Mouse (Mus musculus) kidney, adult 2 months (tissue): ENCODE data around the gene Ttc28. TPM values are rescaled to one million over a fixed set of nuclear protein-coding genes. Genes with fewer than 3 reads are reported as not detected.
A peak's percentile ranks its signal among the peaks of the same experiment; 100 is the strongest.

Source experiments
- DNase-seq: peaks from one replicate; pipeline ENCODE4 v3.0.0; 2021
- H3K27ac ChIP-seq: fragments of 200-500 bp; 2 replicates; pipeline ENCODE4 v1.5.1; 2012; ENCODE audit warnings: low read depth, low read length, control low read depth, inconsistent platforms; ENCODE audit not compliant: insufficient read depth
- H3K27me3 ChIP-seq: fragments of 200-500 bp; replicated peaks from 2 replicates; pipeline ENCODE4 v1.6.1; 2012; ENCODE audit warnings: mild to moderate bottlenecking, moderate library complexity, low read length, inconsistent platforms; ENCODE audit not compliant: control insufficient read depth, insufficient read depth
- H3K36me3 ChIP-seq: fragments of 200-500 bp; 2 replicates; pipeline ENCODE4 v1.6.1; 2012; ENCODE audit warnings: mild to moderate bottlenecking, moderate library complexity, low read length, inconsistent platforms; ENCODE audit not compliant: control insufficient read depth, insufficient read depth
- H3K4me1 ChIP-seq: fragments of 200-500 bp; 2 replicates; pipeline ENCODE4 v1.6.1; 2011; ENCODE audit warnings: low read length; ENCODE audit not compliant: control insufficient read depth, insufficient read depth
- H3K4me3 ChIP-seq: fragments of 200-500 bp; 2 replicates; pipeline ENCODE4 v1.5.1; 2011; ENCODE audit warnings: mild to moderate bottlenecking, low read depth, low read length, control low read depth; ENCODE audit not compliant: insufficient read depth
- CTCF ChIP-seq: fragments of 200-500 bp; conservative IDR thresholded peaks from 2 replicates; pipeline ENCODE4 v1.5.1; 2011; ENCODE audit warnings: low read depth, mild to moderate bottlenecking, control low read depth, low read length, moderate library complexity, mixed read lengths; ENCODE audit not compliant: insufficient read depth, insufficient read length
- POLR2A ChIP-seq: fragments of 200-500 bp; IDR thresholded peaks from one replicate; pipeline ENCODE4 v1.6.1; 2011; ENCODE audit warnings: low read depth, low read length, control low read depth
- WGBS: fragments of 180-500 bp; shearing (Covaris S2); methylation state at CpG from one replicate; pipeline ENCODE4 v1.1.7; 2018; 5-methylcytosine and 5-hydroxymethylcytosine counted together
- polyA plus RNA-seq: library from polyadenylated mRNA; depleted of rRNA; stranded (reverse); fragments of >200 nt; gene quantifications from 2 replicates; pipeline ENCODE4 v1.2.3, GENCODE M21; 2012

The Ttc28 gene
- polyA plus RNA-seq, 1 experiment = 6.6 TPM

DNA sequence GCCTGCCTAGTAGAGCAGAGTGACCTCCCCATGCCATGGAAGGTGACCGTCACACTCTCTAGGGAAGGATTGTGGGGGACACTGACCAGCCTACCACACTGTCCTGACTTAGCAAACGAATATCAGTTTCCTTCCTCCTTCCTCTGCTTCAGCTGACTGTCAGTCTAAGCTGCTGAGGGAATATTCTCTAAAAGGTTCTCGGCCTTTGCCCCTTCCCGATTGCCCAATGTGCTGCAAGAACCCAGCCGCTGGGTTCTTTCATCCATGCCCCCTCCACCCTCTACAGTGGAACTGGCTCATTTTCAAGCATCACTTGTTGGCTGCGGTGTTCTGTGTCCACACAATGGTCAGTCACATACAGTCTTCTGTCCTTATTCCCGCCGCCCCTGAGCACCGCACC is 312.4 kb downstream of the Ttc28 start:
- no peak for TF ChIP-seq CTCF
- no peak for TF ChIP-seq POLR2A
- Histone ChIP-seq H3K4me3 (no peak overlapping the region), H3K36me3 (no peaks in the 10 kb centered on the region), H3K27me3 (no peaks in the 10 kb centered on the region), H3K27ac (no peak overlapping the region), H3K4me1 (0 out of 2 replicates have a peak, but pooled peaks cover 3% of the 10 kb centered on the region)
- WGBS = 79% methylated on average over 9 of the region's 9 CpGs
- DNase-seq = peak; percentile 24

DNA sequence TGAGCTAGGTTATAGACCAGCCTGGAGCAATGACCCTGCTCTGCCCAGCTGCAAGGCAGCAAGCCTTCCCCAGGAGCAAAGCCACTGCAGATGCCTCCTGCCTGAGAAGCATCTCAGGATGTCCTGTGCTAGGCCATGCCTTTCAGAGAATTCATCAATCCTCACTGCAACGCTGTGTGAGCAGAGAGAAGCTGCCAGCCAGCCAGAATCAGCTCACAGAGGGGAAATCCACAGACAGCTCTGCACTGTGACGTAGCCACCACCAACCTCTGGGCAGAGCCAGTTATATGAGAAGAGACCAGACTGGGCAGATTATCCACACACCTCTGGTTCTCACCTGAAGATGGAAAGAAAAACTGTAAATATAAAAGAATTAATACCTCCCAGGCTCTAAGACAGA is 315.2 kb downstream of the Ttc28 start:
- Histone ChIP-seq H3K27ac (no peak overlapping the region), H3K4me3 (no peak overlapping the region), H3K4me1 (0 out of 2 replicates have a peak, but pooled peaks cover 3% of the 10 kb centered on the region), H3K36me3 (no peaks in the 10 kb centered on the region), H3K27me3 (no peaks in the 10 kb centered on the region)
- WGBS = 53% methylated on average over 2 of the region's 2 CpGs
- no peak for TF ChIP-seq CTCF
- no peak for DNase-seq

GRCm38 (mm10) chr5:111195488-111196485 is 316.2 kb downstream of the Ttc28 start:
- Histone ChIP-seq H3K4me1 (0 out of 2 replicates have a peak, but pooled peaks cover 3% of the 10 kb centered on the region), H3K36me3 (no peaks in the 10 kb centered on the region), H3K4me3 (no peak overlapping the region), H3K27me3 (no peaks in the 10 kb centered on the region), H3K27ac (no peak overlapping the region)
- TF ChIP-seq POLR2A = no peak
- TF ChIP-seq CTCF = no peak
- no peak for DNase-seq
- WGBS = 69% methylated on average over 11 of the region's 11 CpGs

GRCm38 (mm10) chr5:111197727-111198126 is 318.1 kb downstream of the Ttc28 start:
- 90% methylated on average over 15 of the region's 15 CpGs for WGBS
- DNase-seq = no peak

GRCm38 (mm10) chr5:111200167-111200840 is 320.7 kb downstream of the Ttc28 start:
- no peak for DNase-seq
- Histone ChIP-seq H3K27me3 (no peaks in the 10 kb centered on the region), H3K4me1 (no peaks in the 10 kb centered on the region), H3K4me3 (no peak overlapping the region), H3K36me3 (no peaks in the 10 kb centered on the region), H3K27ac (no peak overlapping the region)
- 36% methylated on average over 15 of the region's 15 CpGs for WGBS
- no peak for TF ChIP-seq POLR2A
- TF ChIP-seq CTCF = no peak

More at GRCm38 (mm10) chr5:111197727-111198126, 318.1 kb downstream of the Ttc28 start:
- TF ChIP-seq POLR2A (no peak), CTCF (no peak)
- Histone ChIP-seq H3K27me3 (no peaks in the 10 kb centered on the region), H3K4me3 (no peak overlapping the region), H3K36me3 (no peaks in the 10 kb centered on the region), H3K27ac (no peak overlapping the region), H3K4me1 (no peaks in the 10 kb centered on the region)

DNA sequence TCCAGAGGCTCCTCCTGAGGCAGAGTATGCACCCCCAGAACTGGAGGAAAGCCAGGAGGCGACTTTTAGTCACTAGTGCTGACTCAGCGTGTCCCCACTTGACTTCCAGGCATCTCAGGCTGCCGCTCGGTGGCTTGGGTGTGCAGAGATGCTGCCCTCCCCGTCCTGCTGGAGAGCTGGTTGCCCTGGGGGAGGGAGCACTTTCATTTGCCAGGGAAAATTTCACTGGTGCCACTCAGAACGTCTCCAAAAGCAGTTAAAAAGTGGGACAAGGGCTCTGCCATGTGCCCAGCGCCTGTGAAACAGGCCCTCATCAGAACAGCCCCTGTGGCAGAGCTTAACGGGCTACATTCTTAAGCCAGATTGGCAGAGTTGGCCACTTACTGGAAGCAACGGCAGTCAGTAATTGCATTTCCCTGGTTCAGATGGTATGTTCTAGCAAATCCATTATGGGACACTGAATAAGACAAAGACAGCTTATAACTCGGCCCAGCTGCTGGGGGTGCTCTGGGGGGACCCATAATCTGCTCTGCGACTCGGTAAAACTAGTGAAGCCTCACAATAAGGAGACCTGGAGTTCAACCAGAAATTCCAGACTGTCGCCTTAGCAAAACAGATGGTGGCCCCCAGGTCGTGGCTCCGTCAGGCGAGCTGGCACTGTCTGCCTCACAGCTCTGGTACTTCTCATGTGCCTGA is 321.5 kb downstream of the Ttc28 start:
- H3K27ac ChIP-seq = no peak overlapping the region
- no peaks in the 10 kb centered on the region for H3K36me3 ChIP-seq
- H3K4me1 ChIP-seq = no peaks in the 10 kb centered on the region
- WGBS = 44% methylated on average over 16 of the region's 16 CpGs
- H3K4me3 ChIP-seq = no peak overlapping the region
- peak; percentile 66 for DNase-seq
- no peaks in the 10 kb centered on the region for H3K27me3 ChIP-seq
- no peak for TF ChIP-seq CTCF
- no peak for TF ChIP-seq POLR2A
